Mouse (Mus musculus): ENCODE measurements at regions not wholly inside any gene's neighbourhood (a gene's known extent, or its start where the extent isn't known, plus 50 kb on each side); places are given as distances from the start of the nearest gene placed in this dataset.

- no peak for DNase-seq (ENCODE audit: low spot score)
Observed at GRCm38 (mm10) chr8:103884873-103885780, 216.3 kb upstream of the Cdh5 start.

GRCm38 (mm10) chr8:103894589-103894988 is 206.8 kb upstream of the Cdh5 start:
- no peak for DNase-seq (ENCODE audit: low spot score)

- no peak for DNase-seq (ENCODE audit: low spot score)
Observed at GRCm38 (mm10) chr8:103895132-103895531, 206.3 kb upstream of the Cdh5 start.

GRCm38 (mm10) chr8:103897463-103897862 is 204.0 kb upstream of the Cdh5 start:
- DNase-seq (ENCODE audit: low spot score), result no peak

- no peak for DNase-seq (ENCODE audit: low spot score)
Observed at GRCm38 (mm10) chr8:103902516-103902915, 198.9 kb upstream of the Cdh5 start.

GRCm38 (mm10) chr8:103903635-103904034 is 197.8 kb upstream of the Cdh5 start:
- no peak for DNase-seq (ENCODE audit: low spot score)

- DNase-seq (ENCODE audit: low spot score), result no peak
Observed at GRCm38 (mm10) chr8:103907662-103908061, 193.8 kb upstream of the Cdh5 start.

- DNase-seq (ENCODE audit: low spot score), result no peak
Observed at GRCm38 (mm10) chr8:103911287-103912015, 190.0 kb upstream of the Cdh5 start.

GRCm38 (mm10) chr8:103912983-103913926 is 188.2 kb upstream of the Cdh5 start:
- DNase-seq (ENCODE audit: low spot score), result no peak

- DNase-seq (ENCODE audit: low spot score), result peak; percentile 53
Observed at GRCm38 (mm10) chr8:103913927-103914640, 187.3 kb upstream of the Cdh5 start.

- no peak for DNase-seq (ENCODE audit: low spot score)
Observed at GRCm38 (mm10) chr8:103919324-103919723, 182.1 kb upstream of the Cdh5 start.

- DNase-seq (ENCODE audit: low spot score), result no peak
Observed at GRCm38 (mm10) chr8:103921621-103922020, 179.8 kb upstream of the Cdh5 start.

GRCm38 (mm10) chr8:103922746-103923145 is 178.7 kb upstream of the Cdh5 start:
- DNase-seq (ENCODE audit: low spot score), result no peak

GRCm38 (mm10) chr8:103932681-103933080 is 168.7 kb upstream of the Cdh5 start:
- DNase-seq (ENCODE audit: low spot score), result no peak

- DNase-seq (ENCODE audit: low spot score), result no peak
Observed at GRCm38 (mm10) chr8:103936491-103936890, 164.9 kb upstream of the Cdh5 start.

GRCm38 (mm10) chr8:103938283-103939230 is 162.9 kb upstream of the Cdh5 start:
- no peak for DNase-seq (ENCODE audit: low spot score)

- DNase-seq (ENCODE audit: low spot score), result no peak
Observed at GRCm38 (mm10) chr8:103940958-103941532, 160.4 kb upstream of the Cdh5 start.

GRCm38 (mm10) chr8:103948474-103948873 is 153.0 kb upstream of the Cdh5 start:
- DNase-seq (ENCODE audit: low spot score), result no peak

GRCm38 (mm10) chr8:103950460-103950859 is 151.0 kb upstream of the Cdh5 start:
- no peak for DNase-seq (ENCODE audit: low spot score)

- DNase-seq (ENCODE audit: low spot score), result no peak
Observed at GRCm38 (mm10) chr8:103953586-103953985, 147.8 kb upstream of the Cdh5 start.

Measured in testis, postnatal 10 days (tissue).